Mouse (Mus musculus): Measurements from ENCODE around the gene Dydc2. TPM values are rescaled to one million over a fixed set of nuclear protein-coding genes. Genes with fewer than 3 reads are reported as not detected.

The Dydc2 gene
- not detected in 2 replicates for total RNA-seq (2017)

GRCm38 (mm10) chr14:41069108-41069507, at the start of gene Dydc2:
Gene Dydc2, minus strand, starts transcription at chr14:41069208.
- ATAC-seq (replicated peaks in 1 of 2; ENCODE audit: insufficient read depth in 1 of 2, low FRiP score in 2 of 2, low TSS enrichment in 1 of 2, low read depth in 1 of 2, poor library complexity in 2 of 2, severe bottlenecking in 2 of 2): no peak

GRCm38 (mm10) chr14:41116271-41116670, 47.3 kb upstream of the Dydc2 start:
- ATAC-seq (replicated peaks in 1 of 2; ENCODE audit: insufficient read depth in 1 of 2, low FRiP score in 2 of 2, low TSS enrichment in 1 of 2, low read depth in 1 of 2, poor library complexity in 2 of 2, severe bottlenecking in 2 of 2): no peak

- ATAC-seq (replicated peaks in 1 of 2; ENCODE audit: insufficient read depth in 1 of 2, low FRiP score in 2 of 2, low TSS enrichment in 1 of 2, low read depth in 1 of 2, poor library complexity in 2 of 2, severe bottlenecking in 2 of 2): no peak
Measured at GRCm38 (mm10) chr14:41112944-41113343, 43.9 kb upstream of the Dydc2 start.

- no peak for ATAC-seq (replicated peaks in 1 of 2; ENCODE audit: insufficient read depth in 1 of 2, low FRiP score in 2 of 2, low TSS enrichment in 1 of 2, low read depth in 1 of 2, poor library complexity in 2 of 2, severe bottlenecking in 2 of 2)
Measured at GRCm38 (mm10) chr14:41111031-41111668, 42.1 kb upstream of the Dydc2 start.

GRCm38 (mm10) chr14:41104853-41105444, 35.9 kb upstream of the Dydc2 start, which contains the start of gene Mat1a:
Gene Mat1a, plus strand, starts transcription at chr14:41105035.
- no peak for ATAC-seq (replicated peaks in 1 of 2; ENCODE audit: insufficient read depth in 1 of 2, low FRiP score in 2 of 2, low TSS enrichment in 1 of 2, low read depth in 1 of 2, poor library complexity in 2 of 2, severe bottlenecking in 2 of 2)

GRCm38 (mm10) chr14:41102269-41102668, 33.3 kb upstream of the Dydc2 start:
- no peak for ATAC-seq (replicated peaks in 1 of 2; ENCODE audit: insufficient read depth in 1 of 2, low FRiP score in 2 of 2, low TSS enrichment in 1 of 2, low read depth in 1 of 2, poor library complexity in 2 of 2, severe bottlenecking in 2 of 2)

GRCm38 (mm10) chr14:41101242-41101641, 32.2 kb upstream of the Dydc2 start:
- ATAC-seq (replicated peaks in 1 of 2; ENCODE audit: insufficient read depth in 1 of 2, low FRiP score in 2 of 2, low TSS enrichment in 1 of 2, low read depth in 1 of 2, poor library complexity in 2 of 2, severe bottlenecking in 2 of 2): no peak

GRCm38 (mm10) chr14:41100712-41101111, 31.7 kb upstream of the Dydc2 start:
- ATAC-seq (replicated peaks in 1 of 2; ENCODE audit: insufficient read depth in 1 of 2, low FRiP score in 2 of 2, low TSS enrichment in 1 of 2, low read depth in 1 of 2, poor library complexity in 2 of 2, severe bottlenecking in 2 of 2): no peak

- no peak for ATAC-seq (replicated peaks in 1 of 2; ENCODE audit: insufficient read depth in 1 of 2, low FRiP score in 2 of 2, low TSS enrichment in 1 of 2, low read depth in 1 of 2, poor library complexity in 2 of 2, severe bottlenecking in 2 of 2)
Measured at GRCm38 (mm10) chr14:41098726-41099125, 29.7 kb upstream of the Dydc2 start.

- ATAC-seq (replicated peaks in 1 of 2; ENCODE audit: insufficient read depth in 1 of 2, low FRiP score in 2 of 2, low TSS enrichment in 1 of 2, low read depth in 1 of 2, poor library complexity in 2 of 2, severe bottlenecking in 2 of 2): no peak
Measured at GRCm38 (mm10) chr14:41096296-41096860, 27.4 kb upstream of the Dydc2 start.

GRCm38 (mm10) chr14:41094114-41094513, 25.1 kb upstream of the Dydc2 start:
- ATAC-seq (replicated peaks in 1 of 2; ENCODE audit: insufficient read depth in 1 of 2, low FRiP score in 2 of 2, low TSS enrichment in 1 of 2, low read depth in 1 of 2, poor library complexity in 2 of 2, severe bottlenecking in 2 of 2): no peak; a peak in 1 of 4 replicates

GRCm38 (mm10) chr14:41090777-41091176, 21.8 kb upstream of the Dydc2 start:
- peak; percentile 63 to 82 for ATAC-seq (replicated peaks in 1 of 2; ENCODE audit: insufficient read depth in 1 of 2, low FRiP score in 2 of 2, low TSS enrichment in 1 of 2, low read depth in 1 of 2, poor library complexity in 2 of 2, severe bottlenecking in 2 of 2)

- ATAC-seq (replicated peaks in 1 of 2; ENCODE audit: insufficient read depth in 1 of 2, low FRiP score in 2 of 2, low TSS enrichment in 1 of 2, low read depth in 1 of 2, poor library complexity in 2 of 2, severe bottlenecking in 2 of 2): no peak
Measured at GRCm38 (mm10) chr14:41087509-41087908, 18.5 kb upstream of the Dydc2 start.

GRCm38 (mm10) chr14:41082408-41082807, 13.4 kb upstream of the Dydc2 start:
- no peak for ATAC-seq (replicated peaks in 1 of 2; ENCODE audit: insufficient read depth in 1 of 2, low FRiP score in 2 of 2, low TSS enrichment in 1 of 2, low read depth in 1 of 2, poor library complexity in 2 of 2, severe bottlenecking in 2 of 2)

- ATAC-seq (replicated peaks in 1 of 2; ENCODE audit: insufficient read depth in 1 of 2, low FRiP score in 2 of 2, low TSS enrichment in 1 of 2, low read depth in 1 of 2, poor library complexity in 2 of 2, severe bottlenecking in 2 of 2): no peak; a peak in 2 of 4 replicates
Measured at GRCm38 (mm10) chr14:41072944-41073275, 3.9 kb upstream of the Dydc2 start.

GRCm38 (mm10) chr14:41072229-41072943, 3.4 kb upstream of the Dydc2 start, which contains the start of gene Dydc1:
Gene Dydc1, plus strand, starts transcription at chr14:41072911.
- peak; percentile 77 to 83 for ATAC-seq (replicated peaks in 1 of 2; ENCODE audit: insufficient read depth in 1 of 2, low FRiP score in 2 of 2, low TSS enrichment in 1 of 2, low read depth in 1 of 2, poor library complexity in 2 of 2, severe bottlenecking in 2 of 2)

GRCm38 (mm10) chr14:41070343-41070742, 1.3 kb upstream of the Dydc2 start:
- no peak for ATAC-seq (replicated peaks in 1 of 2; ENCODE audit: insufficient read depth in 1 of 2, low FRiP score in 2 of 2, low TSS enrichment in 1 of 2, low read depth in 1 of 2, poor library complexity in 2 of 2, severe bottlenecking in 2 of 2)

GRCm38 (mm10) chr14:41066416-41066815, 2.6 kb downstream of the Dydc2 start:
- ATAC-seq (replicated peaks in 1 of 2; ENCODE audit: insufficient read depth in 1 of 2, low FRiP score in 2 of 2, low TSS enrichment in 1 of 2, low read depth in 1 of 2, poor library complexity in 2 of 2, severe bottlenecking in 2 of 2): no peak

Measured in hematopoietic stem cell, adult 5-6 weeks (primary cell).